Mouse (Mus musculus): Measurements from ENCODE around the gene Dlx2. TPM values are rescaled to one million over a fixed set of nuclear protein-coding genes. Genes with fewer than 3 reads are reported as not detected.

The Dlx2 gene
- polyA plus RNA-seq (2017; shearing (Covaris generic)), result not detected

DNA sequence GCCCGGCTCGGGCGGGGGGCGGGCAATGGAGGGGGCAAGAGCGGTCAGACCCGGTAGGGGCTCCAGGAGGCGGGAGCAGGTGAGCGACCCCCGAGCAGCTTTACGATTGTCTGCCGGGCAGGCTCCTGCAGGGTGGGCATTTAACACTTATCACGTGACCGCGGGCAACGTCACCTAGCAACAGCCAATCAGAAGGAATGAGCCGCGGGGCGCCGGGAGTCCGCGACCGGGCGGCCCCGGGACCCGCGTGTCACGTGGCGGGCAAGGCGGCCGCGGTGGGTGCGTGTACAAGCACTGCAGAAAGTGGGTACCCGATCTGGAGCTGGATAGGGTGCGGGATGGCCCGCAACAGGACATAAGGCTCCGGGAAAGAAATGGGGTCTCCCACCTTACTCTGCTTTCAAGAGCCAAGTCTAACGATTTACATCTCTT is at the start of gene Dlx2:
Gene Dlx2 (minus strand): TSS at position 115 of the 432 bp plus-strand sequence.

DNA sequence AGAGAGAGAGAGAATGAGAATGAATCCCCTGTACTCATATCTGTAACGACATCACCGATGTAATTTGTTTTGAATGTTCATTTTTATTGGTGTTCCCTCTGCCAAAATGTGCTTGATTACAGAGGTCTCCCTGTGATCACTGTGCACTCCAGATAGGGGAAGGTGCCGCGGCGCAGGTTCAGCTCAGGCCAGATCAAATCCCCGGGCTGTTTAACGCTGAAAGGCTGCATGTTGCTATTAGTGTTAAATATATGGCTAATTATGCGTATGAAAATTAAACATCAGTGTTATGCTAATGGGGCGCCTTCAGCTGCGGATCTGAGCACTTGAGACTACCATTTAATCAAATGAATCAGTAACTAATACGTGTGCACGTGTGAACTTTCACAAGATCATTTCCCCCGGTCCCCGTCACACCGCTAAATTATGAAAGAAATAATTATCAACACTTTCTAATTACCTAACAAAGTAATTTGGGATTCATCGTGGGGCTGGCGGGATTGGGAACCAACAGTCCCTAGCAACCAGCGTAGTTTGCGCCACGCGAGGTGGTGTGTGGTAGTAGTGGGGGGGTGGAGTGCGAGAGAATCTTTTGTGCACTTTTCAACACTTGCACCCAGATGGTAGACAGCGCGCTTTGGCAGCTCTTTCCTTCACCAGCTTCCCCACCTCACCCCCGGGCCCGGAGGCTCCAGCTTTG is 18.4 kb downstream of the Dlx2 start, which contains the start of gene Dlx1:
Gene Dlx1 (plus strand): TSS at position 100 of the 700 bp plus-strand sequence.

Other genes starting within 250 kb of the Dlx2 start
- 114 TPM for gene Slc25a12, start 179.0 kb downstream of the Dlx2 start, polyA plus RNA-seq (2017; shearing (Covaris generic))
- 71.8 TPM for gene Hat1, start 157.8 kb downstream of the Dlx2 start, polyA plus RNA-seq (2017; shearing (Covaris generic))
- gene Metap1d, start 93.5 kb downstream of the Dlx2 start, polyA plus RNA-seq (2017; shearing (Covaris generic)), result 36.9 TPM
- not detected for gene Dlx1, start 18.6 kb downstream of the Dlx2 start, polyA plus RNA-seq (2017; shearing (Covaris generic))
- gene Itga6, start 198.9 kb upstream of the Dlx2 start, polyA plus RNA-seq (2017; shearing (Covaris generic)), result 31.2 TPM

All from CD4-positive, CD25-positive, alpha-beta regulatory T cell, adult 9 weeks (primary cell).